Mouse (Mus musculus): Measurements from ENCODE around the gene Os9.
"Not testable (repeated sequence)": the region's sequence is repeated elsewhere in the genome, so short reads cannot be mapped to it uniquely, and the experiment has no call there.

Gene Os9

DNA sequence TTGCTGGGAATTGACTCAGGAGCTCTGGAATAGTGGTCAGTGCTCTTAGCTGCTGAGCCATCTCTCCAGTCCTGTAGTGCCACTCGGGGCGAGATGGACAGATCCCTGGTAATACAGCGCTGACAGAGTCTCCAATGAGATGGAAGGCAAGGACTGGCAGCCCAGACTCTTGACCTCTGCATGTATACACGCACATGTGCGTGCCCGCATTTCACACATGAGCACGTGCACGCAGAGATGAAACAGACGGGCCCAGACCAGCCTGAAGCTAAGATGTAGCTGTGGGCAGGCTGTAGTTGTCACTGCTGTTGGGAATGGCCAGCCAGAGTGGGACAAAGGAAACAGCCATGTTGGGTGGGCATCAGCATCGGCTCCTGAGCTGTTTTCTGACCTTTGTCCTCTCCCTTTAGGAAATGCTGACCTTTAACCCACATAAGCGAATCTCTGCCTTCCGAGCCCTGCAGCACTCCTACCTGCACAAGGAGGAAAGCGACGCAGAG, 54.4 kb downstream of the Os9 start:
- intact Hi-C loops (cut with DNase I) = no loop called here

DNA sequence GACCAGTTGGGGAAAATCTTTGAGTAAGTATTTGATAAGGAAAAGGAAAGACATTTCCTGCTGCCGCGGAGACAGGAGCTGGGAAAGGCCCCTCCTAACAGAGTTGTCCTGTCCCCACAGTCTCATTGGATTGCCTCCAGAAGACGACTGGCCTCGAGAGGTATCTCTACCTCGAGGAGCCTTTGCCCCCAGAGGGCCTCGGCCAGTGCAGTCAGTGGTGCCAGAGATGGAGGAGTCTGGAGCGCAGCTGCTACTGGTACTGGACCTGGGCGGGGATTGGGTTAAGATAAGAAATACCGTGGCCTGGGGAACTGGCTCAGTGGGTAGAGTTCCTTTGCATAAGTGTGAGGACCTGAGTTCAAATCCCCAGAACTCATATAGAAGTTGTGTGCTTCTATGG, 55.0 kb downstream of the Os9 start:
- intact Hi-C loops (cut with DNase I) = no loop called here

DNA sequence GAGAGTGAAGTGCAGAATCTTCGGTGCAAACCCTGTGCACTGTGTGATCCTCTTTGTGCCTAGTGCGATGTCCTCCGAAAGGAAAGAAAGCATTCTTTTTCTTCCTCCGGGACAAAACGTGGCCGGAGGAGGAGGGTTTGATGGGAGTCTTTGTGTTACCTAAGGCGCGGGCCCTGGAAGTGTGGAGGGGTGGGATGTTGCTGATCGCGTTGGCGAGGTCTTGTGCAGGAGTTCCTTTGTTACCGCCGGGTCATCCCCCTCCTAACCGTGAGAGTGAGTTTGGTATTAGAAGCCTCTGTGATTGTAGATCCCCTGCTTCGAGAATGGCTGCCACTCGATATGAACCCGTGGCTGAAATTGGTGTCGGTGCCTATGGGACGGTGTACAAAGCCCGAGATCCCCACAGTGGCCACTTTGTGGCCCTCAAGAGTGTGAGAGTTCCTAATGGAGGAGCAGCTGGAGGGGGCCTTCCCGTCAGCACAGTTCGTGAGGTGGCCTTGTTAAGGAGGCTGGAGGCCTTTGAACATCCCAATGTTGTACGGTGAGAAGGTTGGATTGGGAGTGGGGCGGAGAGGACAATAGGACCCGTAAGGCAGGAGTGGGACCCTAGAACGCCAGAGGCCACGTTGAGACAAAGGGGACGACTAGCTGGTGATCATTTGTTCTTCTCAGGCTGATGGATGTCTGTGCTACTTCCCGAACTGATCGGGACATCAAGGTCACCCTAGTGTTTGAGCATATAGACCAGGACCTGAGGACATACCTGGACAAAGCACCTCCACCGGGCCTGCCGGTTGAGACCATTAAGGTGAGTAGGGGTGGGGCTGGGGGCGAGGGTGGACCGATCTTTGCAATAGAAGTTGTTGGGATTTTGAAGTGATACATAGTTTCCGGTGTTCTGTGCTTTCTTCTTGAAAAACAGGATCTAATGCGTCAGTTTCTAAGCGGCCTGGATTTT, 56.7 kb downstream of the Os9 start:
- intact Hi-C loops (cut with DNase I) = no loop called here

DNA sequence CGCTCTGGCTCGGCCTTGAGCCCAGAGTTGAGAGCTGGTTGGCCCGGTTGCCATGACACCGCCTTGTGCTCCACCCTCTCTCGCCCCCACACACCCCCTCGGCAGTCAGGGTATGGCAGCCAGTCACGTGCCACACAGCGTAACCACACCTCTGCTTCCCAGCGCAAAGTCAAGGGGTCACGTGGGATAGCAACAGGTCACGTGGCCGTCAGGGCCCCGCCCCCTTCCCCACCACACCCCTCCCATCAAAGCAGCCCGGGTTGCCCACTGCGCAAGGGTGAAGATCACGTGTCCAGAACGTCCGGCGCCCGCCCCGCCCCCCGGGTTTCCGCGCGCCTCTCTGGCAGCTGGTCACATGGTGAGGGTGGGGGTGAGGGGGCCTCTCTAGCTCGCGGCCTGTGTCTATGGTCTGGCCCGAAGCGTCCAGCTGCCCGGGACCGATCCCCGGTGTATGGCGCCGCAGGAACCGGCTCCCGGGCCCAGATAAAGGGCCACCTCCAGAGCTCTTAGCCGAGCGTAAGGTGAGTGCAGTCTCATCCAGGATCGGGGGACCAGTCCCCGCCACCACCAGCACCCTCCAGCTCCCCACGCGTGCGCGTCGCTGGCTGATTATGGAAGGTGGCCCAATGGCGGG, 57.6 kb downstream of the Os9 start, which contains the start of gene Cdk4:
Gene Cdk4 (plus strand): TSS at position 296 of the 634 bp plus-strand sequence.
- intact Hi-C loops (cut with DNase I) = no loop called here

DNA sequence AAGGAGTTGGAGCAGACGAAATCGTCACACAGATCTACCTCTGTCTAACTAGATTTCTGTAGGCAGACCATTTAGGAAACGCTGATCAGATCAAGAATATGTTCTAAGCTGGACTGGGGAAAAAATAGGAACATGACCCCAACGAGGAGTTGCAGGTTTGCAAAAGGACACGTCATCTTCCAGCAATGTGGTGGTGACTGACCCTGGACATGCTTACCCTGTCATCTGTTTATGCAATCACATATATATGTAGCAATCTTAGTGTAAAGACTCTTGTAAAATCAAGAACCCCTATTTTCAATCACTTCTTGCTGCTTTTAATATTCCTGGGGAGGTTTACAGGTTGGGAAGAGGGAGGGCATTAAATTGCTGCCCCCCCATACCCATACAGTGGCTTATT, 58.4 kb downstream of the Os9 start:
- intact Hi-C loops (cut with DNase I) = no loop called here

DNA sequence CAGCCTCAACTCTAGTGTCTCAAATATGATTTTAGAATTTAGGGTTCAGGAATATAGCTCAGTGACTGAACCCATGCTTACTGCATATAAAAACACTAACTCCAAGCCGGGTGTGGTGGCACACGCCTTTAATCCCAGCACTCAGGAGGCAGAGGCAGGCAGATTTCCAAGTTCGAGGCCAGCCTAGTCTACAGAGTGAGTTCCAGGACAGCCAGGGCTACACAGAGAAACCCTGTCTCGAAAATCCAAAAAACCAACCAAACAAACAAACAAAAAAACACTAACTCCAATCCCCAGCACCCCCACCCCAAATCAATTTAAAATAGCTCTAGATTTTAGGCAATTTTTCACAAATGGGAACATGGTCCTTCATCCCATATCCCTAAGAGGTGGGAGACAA, 58.8 kb downstream of the Os9 start:
- intact Hi-C loops (cut with DNase I) = not testable (repeated sequence)

DNA sequence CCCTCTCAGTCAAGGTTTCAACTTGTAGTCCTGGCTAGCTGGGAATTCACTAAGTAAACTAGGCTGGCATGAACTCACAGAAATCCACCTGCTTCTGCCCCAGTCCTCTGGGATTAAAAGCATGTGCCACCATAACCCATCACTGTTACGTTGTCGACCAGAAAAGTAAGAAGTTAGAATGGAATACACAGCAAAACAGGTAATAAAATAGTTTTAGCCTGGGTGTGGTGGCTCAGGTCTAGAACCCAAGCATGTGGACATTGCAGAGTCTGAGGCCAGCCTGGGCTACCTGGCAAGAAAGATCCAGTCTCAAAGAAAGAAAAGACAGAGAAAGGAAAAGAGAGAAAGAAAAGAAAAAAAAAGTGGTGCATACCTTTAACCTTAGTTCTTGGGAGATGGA, 59.4 kb downstream of the Os9 start:
- intact Hi-C loops (cut with DNase I) = no loop called here

DNA sequence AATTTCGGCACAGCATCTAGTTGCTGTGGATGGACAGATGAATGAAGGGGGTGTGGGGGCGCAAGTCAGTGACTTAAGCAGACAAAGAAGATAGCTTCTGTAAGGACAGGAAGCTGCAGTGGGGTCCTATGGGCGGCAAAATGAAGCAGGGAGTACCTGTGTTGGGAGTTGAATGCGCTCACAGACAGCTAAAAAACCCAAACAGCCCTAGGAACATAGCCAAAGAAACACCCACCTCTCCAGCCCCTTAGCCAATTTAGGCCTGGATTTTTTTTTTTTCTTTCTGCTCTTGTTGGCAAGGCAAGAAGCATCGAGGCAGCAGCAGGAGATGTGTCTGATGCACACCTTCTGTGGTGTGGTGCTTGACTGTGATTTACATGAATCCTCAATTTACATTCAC, 59.8 kb downstream of the Os9 start:
- intact Hi-C loops (cut with DNase I) = no loop called here

DNA sequence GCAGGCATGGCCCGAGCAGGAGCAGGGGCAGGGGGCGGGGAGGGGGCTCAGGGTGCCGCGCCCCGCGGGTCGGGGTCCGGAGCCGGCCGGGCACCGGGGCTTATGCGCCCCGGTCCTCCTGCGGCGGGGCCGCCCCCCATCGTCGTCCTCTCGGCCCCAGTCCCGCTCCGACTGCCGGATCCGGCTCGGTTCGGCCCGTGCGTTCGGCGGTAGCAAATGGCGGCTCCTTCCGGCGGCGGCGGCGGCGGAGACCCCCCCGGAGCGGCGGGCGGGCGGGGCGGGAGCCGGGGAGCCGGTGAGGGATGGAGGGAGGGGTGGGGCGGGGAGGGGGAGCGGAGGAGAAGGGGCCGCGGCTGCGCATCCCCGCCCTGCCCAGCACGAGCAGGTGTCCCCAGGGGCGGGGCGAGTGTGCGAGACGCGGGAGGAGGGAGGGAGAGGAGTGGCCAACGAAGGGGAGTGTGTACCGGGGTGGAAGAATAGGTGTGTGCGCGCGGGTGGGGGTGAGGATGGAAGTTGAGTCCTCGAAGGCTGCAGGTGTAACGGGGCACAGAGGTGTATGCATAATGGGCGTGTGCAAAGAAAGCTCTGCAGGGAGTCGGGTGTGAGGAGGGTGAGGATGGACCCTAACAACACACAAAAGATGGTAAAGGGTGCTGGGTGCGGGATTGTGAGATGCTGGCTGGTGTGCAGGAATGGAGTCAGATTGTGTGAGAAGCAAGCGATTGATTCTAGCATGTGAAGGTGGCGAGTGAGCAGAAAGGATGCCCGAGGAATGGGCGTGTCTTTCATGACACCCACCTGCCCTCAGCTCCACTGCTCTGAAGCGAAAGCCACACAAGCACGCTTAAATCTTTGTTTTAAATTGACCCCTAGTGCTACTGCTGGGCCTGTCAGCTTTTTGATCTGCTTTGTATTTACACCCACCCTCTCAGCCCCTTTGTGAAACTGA, 60.7 kb downstream of the Os9 start, which contains the start of gene March9:
Gene March9 (minus strand): TSS at position 217 of the 949 bp plus-strand sequence.
- intact Hi-C loops (cut with DNase I) = no loop called here

DNA sequence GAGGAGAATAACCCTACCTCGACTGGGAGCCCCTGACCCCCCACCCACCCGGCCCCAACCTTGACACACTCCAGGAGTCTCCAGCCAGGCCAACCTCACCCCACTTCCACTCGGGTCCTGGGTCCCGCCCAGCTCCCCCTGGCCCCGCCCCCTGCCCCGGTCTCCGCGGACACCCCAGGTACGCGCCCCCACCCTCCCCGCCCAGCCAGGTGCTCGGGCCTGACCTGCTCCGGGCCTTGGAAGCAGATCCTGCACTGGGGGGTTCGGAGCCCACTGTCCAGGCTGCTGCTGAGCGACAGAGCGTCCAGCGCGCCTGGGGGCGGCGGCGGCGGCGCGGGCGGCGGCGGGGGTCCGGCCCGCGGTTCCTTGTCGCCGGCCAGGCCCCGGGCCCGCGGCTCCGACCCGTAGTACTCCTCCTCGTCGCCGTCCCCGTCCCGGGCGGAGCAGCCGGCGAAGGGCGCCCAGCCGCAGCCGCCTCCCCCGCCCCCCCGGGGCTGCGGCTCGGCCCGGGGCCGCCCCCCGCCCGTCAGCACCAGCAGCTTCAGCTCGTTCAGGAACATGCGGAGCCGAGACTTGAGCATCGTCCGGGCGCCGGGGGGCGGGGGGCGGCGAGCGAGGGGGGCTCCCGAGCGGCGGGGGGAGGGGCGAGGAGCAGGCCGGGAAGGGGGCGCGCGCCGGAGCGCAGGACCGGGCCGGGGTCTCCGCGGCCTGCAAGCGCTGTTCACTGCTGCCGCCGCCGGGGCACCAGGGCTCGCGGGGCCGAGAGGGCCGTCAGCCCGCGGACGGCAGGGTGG, 61.6 kb downstream of the Os9 start:
- intact Hi-C loops (cut with DNase I) = no loop called here

DNA sequence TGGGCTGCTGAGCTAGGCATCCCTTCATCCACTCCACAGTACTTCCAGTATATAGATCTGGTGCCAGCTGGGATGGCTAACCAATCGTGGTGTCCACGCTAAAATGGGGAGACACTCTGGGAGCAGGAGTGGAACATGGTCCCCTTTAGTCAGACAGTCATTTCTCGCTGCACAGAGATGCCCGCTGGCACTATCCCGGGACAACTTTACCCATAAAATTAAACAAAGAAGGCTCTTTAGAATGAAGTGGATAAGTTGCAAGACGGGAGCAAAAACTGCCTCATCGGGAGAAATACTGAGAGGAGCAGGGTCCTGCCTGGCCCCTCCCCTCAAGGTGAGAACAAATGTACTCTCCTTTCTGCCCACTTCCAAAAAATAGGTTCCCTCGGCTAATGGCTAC, 62.2 kb downstream of the Os9 start:
- intact Hi-C loops (cut with DNase I) = no loop called here

DNA sequence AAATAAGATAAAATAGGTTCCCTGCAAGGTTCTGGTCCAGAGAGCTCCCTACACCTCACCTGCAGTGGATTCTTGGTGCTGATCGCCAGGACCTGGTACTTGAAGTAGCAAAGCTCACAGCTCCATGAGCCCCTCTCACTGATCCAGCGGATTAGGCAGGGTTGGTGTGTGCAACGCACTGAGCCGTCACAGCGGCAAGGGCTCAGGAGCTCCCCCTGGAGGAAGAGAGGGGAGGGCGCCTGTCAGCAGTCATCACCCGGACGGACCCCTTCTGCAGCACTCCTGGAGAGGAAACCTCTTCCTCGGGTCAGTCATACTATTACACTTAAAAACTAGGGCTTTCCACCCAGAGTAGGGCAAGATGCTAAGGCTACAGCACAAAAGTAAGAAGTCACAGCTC, 62.8 kb downstream of the Os9 start:
- intact Hi-C loops (cut with DNase I) = no loop called here

DNA sequence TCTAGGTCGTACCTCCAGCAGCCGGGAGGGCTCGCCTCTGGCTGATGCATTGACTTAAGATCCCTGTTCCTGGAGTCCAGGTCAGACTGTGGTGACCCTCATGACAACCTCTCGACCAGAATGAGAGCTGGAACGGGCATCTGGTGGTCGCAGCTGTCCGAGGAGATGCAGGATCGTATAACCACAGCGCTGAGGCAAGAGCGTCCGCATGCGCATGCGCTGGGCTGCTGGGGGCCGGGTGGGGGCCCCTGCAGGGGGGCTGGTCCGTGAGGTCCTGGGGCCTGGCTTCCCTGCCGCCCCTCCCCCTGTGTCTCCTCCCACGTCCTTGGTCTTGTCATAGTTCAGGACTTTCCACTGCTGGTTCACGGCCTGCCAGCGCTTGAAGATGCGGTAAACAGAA, 64.4 kb downstream of the Os9 start:
- intact Hi-C loops (cut with DNase I) = no loop called here

DNA sequence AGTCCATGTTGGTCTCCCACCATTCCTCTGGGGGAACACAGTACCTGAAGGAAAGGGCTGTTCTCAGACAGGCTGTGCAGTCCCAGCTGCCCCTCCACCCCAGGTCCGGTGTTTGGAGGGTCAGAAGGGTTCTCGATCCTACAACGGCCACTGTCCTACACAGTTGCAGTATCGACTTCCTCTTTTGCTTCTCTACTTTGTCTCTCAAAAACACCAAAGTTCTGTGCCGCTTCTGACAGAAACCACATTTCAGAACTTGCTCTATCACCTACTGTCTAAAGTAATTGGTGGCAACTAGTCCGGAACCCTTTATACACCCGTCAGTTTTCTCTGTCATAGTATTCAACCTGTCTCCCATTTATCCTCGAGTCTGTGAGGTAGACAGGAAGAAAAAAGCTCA, 65.5 kb downstream of the Os9 start:
- intact Hi-C loops (cut with DNase I) = no loop called here

DNA sequence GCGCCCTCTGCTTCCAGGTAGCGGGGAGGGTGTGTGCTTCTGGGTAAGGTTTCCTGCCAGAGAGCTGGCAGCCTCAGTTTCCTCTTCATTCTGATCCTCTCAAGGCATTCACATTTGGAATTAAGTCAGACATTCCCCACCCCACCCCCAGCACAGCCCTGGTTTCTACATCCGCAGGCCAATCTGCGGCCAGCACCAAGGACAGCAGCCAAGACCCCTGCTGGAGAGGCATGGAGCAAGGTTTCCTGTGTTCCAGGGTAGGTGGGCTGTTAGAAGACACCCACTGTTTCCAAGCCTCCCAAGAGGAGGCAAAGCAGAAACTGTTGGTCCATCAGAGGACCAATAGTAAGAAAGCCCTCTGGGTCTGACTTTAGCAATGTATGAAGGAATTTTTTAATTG, 66.3 kb downstream of the Os9 start:
- intact Hi-C loops (cut with DNase I) = no loop called here

DNA sequence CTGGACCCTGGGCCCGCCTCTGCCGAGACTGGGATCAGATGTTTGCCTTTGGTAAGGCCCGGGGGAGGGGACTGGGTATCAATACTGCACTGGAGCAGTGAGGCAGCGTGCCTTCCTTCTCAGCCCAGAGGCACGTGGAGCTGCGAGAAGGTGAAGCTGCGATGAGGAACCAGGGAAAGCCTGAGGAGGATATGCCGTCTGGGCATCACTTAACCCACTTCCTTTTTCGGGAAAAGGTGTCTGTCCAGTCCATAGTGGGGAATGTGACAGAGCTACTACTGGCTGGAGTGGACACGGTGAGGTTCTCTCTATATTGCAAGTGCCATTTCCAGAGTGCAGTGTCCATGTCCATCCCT, 70.8 kb downstream of the Os9 start:
- intact Hi-C loops (cut with DNase I) = no loop called here

DNA sequence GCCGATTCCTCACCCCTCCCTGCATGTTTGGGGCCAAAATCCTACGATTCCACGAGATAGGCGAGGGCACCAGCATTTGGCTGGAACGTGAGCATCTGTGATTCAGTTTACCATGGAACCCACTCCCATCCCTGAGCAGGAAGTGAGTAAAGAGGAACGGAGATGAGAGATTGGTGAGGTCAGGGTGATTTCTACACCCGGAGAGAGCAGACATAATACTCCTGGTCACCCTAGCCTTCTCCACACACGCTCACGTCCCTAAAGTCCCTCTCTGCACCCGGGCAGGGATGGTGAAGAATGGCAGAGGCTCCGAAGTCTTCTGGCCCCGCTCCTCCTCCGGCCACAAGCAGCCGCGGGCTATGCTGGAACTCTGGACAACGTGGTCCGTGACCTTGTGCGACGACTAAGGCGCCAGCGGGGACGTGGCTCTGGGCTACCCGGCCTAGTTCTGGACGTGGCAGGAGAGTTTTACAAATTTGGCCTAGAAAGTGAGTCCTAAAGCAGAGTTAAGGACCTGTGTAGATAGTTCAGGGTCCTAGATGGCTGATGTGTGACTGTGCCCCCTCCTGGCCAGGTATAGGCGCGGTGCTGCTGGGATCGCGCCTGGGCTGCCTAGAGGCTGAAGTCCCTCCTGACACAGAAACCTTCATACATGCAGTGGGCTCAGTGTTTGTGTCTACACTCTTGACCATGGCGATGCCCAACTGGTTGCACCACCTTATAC, 71.4 kb downstream of the Os9 start:
- intact Hi-C loops (cut with DNase I) = no loop called here

DNA sequence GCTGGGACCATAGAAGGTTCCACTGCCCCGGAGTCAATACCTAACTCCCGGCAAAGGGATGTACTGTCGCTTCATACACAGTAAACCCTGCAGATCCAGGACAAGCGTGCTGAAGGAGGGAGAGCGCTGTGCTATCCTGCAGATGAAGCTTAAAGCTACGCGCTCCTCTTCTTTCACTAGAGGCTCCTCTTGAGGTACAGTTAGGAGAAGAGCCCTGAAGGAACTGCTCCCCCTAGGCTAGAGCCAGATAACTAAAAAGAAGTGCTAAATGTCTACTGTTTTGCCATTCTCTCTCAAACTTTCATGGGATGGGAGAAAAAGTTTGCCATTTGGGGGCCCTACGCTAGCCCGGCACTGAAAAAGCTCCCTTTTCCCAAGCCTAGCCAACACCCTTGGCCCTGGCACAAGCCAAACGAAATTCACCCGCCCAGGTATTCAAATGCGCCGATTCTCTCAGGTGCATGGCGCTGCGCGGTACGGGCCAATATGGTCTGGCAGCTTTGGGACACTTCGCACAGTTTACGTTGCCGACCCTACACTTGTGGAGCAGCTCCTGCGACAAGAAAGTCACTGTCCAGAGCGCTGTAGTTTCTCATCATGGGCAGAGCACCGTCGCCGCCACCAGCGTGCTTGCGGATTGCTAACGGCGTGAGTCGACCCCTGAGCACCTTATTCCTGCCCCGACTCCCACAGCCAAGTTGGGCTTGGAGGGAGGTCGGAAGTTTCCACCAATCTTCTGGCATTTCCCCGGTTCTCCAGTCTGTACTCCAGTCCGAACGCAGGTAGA, 72.1 kb downstream of the Os9 start:
- intact Hi-C loops (cut with DNase I) = no loop called here

DNA sequence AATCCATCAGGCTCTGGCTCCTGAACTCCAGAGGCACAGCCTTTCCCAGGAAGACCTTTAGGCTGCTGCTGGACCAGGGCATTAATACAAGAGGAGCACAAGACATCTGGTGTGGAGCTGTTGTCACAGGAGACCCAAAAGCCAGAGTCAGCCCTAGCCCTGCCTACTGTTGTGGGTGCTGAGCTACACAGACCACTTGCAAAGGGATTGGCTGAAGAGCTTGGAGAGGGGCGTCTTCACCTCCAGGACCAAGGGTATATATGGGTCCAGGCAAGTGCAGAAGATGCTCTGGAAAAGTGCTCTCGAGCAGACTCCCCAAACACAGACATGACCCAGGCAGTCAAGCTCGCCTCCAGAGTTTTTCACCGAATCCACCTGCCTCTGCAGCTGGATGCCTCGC, 73.0 kb downstream of the Os9 start, which contains the start of gene Cyp27b1:
Gene Cyp27b1 (plus strand): TSS at position 297 of the 400 bp plus-strand sequence.
- intact Hi-C loops (cut with DNase I) = no loop called here

Measured in adrenal gland (tissue).